Mouse (Mus musculus) kidney, embryonic 15.5 days (tissue): ENCODE measurements around the gene Mea1. TPM values are rescaled to one million over a fixed set of nuclear protein-coding genes. Genes with fewer than 3 reads are reported as not detected.

Experiments used
- ATAC-seq: fragments of 200-750 bp; cut with Nextera tagmentation; replicated peaks from 2 replicates; pipeline ENCODE4 v1.8.0; 2017; ENCODE audit warnings: moderate TSS enrichment; ENCODE audit not compliant: low FRiP score
- H3K27ac ChIP-seq: fragments of 300-500 bp; sonication (generic); 2 replicates; pipeline ENCODE4 v1.5.1; 2015; ENCODE audit warnings: mild to moderate bottlenecking, inconsistent platforms
- H3K27me3 ChIP-seq: fragments of 300-500 bp; sonication (generic); 2 replicates; pipeline ENCODE4 v1.6.1; 2015; ENCODE audit warnings: inconsistent platforms
- H3K36me3 ChIP-seq: fragments of 300-500 bp; sonication (generic); 2 replicates; pipeline ENCODE4 v1.6.1; 2015; ENCODE audit warnings: inconsistent platforms
- H3K4me1 ChIP-seq: fragments of 300-500 bp; sonication (generic); 2 replicates; pipeline ENCODE4 v1.6.1; 2015; ENCODE audit warnings: inconsistent platforms
- H3K4me2 ChIP-seq: fragments of 300-500 bp; sonication (generic); 2 replicates; pipeline ENCODE4 v1.6.1; 2015; ENCODE audit warnings: moderate library complexity, mild to moderate bottlenecking, inconsistent platforms
- H3K4me3 ChIP-seq: fragments of 300-500 bp; sonication (generic); replicated peaks from 2 replicates; pipeline ENCODE4 v1.5.1; 2015; ENCODE audit warnings: mild to moderate bottlenecking, inconsistent platforms
- H3K9ac ChIP-seq: fragments of 300-500 bp; sonication (generic); 2 replicates; pipeline ENCODE4 v1.6.1; 2015; ENCODE audit warnings: mild to moderate bottlenecking, inconsistent platforms
- H3K9me3 ChIP-seq: fragments of 300-500 bp; sonication (generic); replicated peaks from 2 replicates; pipeline ENCODE4 v1.6.1; 2016; ENCODE audit warnings: inconsistent platforms
- WGBS: fragments of 180-500 bp; shearing (Covaris S2); methylation state at CpG from one replicate; pipeline ENCODE4 v1.1.7; 2015; ENCODE audit warnings: mixed read lengths; 5-methylcytosine and 5-hydroxymethylcytosine counted together
- polyA plus RNA-seq: library from polyadenylated mRNA; unstranded; fragments of >200 nt; fragmentation: Nextera tagmentation; extraction: Ambion mirVana; gene quantifications from 2 replicates; pipeline ENCODE4 v1.2.1, GENCODE M21; 2015

Gene Mea1
- polyA plus RNA-seq, 1 experiment from 2014 or later, result 147 TPM

DNA sequence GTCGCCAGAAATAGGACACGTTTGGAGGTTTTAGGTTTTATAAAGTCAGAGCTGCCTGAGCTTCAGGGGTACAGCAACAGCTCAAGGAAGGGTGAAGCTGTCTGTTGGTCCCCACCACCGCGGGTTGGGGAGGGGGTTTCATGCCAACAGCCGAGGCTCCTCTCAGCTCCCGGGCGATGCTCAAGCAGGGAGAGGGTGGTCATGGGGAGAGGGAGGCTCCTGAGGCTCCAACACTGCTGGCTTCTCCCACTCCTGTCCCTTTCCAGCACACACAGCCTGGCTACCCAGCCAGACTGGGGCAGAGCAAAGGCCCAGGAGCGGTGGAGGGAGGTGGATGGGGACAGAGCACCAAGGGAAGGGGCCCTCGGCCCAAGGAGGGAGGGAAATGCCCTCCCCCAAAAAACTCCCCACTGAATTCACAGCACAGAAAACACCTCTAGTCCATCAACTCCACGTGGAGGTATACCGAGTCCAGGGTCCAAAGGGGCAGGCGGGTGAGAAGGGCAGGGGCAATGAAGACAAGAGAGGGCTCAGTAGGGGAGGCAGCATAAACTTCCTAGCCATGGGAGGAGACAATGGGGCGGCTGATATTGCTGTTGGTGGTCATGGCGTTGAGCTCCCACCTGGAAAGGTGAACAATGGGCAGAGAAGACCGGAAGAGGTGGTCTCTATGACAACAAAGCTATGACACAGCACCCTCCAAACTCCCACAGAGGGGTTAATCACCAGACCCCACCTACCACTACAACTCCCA lies 3.9 kb upstream of the Mea1 start:
- Histone ChIP-seq H3K27me3 (no peaks in the 10 kb centered on the region), H3K4me2 (peak overlapping the region; percentile 61), H3K36me3 (peaks cover 65% of the 10 kb centered on the region), H3K9ac (peak overlapping the region; percentile 76), H3K4me3 (peak overlapping the region; percentile 85), H3K27ac (peak overlapping the region; percentile 93), H3K4me1 (peaks cover 45% of the 10 kb centered on the region), H3K9me3 (no peaks in the 10 kb centered on the region)
- ATAC-seq, result peak; percentile 60
- WGBS, result 20% methylated on average over 15 of the region's 15 CpGs

DNA sequence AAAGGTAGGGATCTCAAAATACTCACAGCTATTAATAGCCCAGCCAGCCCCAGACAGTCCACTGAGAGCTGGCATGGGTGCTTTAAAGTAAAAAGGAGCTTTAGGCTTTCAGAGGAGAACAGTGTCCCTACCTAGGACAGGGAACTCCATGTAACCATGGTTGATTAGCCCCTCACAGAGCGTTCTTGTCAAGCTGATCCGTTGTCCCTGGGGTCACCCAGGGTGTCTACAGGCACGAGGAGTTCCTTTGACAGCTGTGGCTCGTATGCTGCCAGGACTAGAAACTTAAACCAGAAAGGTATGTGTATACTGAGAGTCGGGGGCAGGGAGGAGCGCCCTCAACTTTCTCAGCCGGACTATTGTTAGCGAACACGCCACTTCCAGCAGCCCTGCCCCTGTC lies 318 bp downstream of the Mea1 start:
- Histone ChIP-seq H3K27ac (peak overlapping the region; percentile 97), H3K4me1 (peaks cover 47% of the 10 kb centered on the region), H3K9me3 (no peaks in the 10 kb centered on the region), H3K4me3 (peak overlapping the region; percentile 95), H3K9ac (peak overlapping the region; percentile 86), H3K27me3 (no peaks in the 10 kb centered on the region), H3K4me2 (peak overlapping the region; percentile 89), H3K36me3 (peaks cover 52% of the 10 kb centered on the region)
- ATAC-seq, result no peak
- 30% methylated on average over 9 of the region's 9 CpGs for WGBS

DNA sequence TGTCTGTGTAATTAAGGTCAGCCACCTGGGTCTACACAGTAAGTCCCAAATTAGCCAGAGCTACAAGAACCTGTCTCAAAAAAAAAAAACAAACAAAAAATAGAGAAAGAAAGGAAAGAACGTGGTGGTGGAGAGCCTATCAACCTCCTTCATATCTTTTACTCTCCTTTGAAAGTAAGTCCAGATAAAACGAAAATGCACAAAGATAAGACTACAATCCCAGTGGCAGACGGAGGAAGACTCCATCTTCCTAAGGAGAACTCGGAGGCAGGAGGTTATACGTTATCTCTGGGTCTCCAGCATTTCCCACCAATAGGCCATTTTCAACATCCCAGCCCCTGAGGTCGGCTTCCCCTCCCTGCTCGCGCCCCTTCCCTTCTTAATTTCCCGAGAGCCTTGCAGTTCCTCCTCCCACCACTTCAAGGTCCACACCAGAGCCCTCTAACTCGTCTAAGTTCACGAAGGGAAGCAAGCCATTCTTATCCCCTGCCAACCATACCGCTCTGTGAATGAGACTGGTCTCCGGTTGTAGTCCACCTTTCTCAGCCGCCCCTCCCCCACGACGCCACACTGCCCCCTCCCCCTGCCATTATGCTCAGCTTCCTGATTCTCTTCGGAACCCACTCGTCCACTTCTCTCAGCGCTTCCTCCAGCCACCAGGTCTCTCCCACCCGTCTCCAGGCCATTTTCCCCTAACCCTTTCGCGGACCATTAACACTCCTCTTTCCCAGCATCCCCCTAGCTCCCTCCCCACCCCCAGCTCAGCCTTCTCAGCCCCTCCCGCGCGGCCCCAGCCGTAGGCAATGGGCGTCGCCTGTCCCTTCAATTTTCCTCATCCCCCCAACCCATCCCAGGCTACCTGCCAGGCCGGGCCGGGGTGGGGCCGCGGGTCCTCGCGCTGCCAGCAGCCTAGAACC lies 1.5 kb downstream of the Mea1 start:
- Histone ChIP-seq H3K9me3 (no peaks in the 10 kb centered on the region), H3K4me2 (peak overlapping the region; percentile 89), H3K4me3 (peak overlapping the region; percentile 95), H3K4me1 (peaks cover 38% of the 10 kb centered on the region), H3K27ac (peak overlapping the region; percentile 97), H3K27me3 (no peaks in the 10 kb centered on the region), H3K9ac (peak overlapping the region; percentile 86), H3K36me3 (peaks cover 57% of the 10 kb centered on the region)
- ATAC-seq, result peak; percentile 12
- WGBS, result under 1% methylated on average over 34 of the region's 34 CpGs

DNA sequence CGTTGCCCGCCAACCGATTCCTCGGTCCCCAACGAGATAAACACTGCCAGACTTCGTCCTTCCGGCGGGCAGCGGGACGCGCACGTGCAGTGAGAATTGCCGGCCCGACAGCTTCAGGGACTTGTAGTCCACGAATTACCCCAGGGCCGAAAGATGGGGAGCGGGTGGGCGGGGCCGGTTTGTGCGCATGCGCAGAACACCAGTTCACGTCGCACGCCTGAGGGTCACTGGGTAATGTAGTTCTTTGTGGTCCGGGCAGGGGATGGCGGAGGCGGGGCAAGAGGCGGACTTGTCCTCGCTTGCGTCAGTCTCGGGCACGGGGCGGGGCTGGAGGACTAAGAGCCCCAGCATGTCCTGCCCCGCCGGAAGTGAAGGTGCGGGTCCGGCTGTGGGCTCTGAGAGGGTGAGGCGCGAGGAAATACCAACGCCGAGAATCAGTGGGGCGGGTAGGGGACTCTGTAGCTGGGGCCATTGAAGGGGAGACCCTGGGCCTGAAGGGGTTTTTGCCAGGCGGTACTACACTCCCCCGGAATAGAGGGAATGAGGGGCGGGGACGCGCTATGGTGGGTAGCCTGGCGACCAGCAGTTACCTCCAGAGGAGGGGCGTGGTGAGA lies 2.3 kb downstream of the Mea1 start, which contains the start of gene Klhdc3:
Klhdc3 (minus strand) TSS at position 155 of the 614 bp plus-strand sequence.
- H3K4me1 ChIP-seq, result peaks cover 36% of the 10 kb centered on the region
- H3K4me3 ChIP-seq, result peak within 1 kb of the TSS; percentile 95
- H3K4me2 ChIP-seq, result peak within 1 kb of the TSS; percentile 89
- H3K27me3 ChIP-seq, result no peaks in the 10 kb centered on the region
- peak within 1 kb of the TSS; percentile 86 for H3K9ac ChIP-seq
- H3K9me3 ChIP-seq, result no peaks in the 10 kb centered on the region
- peaks cover 57% of the 10 kb centered on the region for H3K36me3 ChIP-seq
- ATAC-seq, result peak; percentile 97
- WGBS, result under 1% methylated on average over 49 of the region's 49 CpGs
- H3K27ac ChIP-seq, result peak within 1 kb of the TSS; percentile 97

DNA sequence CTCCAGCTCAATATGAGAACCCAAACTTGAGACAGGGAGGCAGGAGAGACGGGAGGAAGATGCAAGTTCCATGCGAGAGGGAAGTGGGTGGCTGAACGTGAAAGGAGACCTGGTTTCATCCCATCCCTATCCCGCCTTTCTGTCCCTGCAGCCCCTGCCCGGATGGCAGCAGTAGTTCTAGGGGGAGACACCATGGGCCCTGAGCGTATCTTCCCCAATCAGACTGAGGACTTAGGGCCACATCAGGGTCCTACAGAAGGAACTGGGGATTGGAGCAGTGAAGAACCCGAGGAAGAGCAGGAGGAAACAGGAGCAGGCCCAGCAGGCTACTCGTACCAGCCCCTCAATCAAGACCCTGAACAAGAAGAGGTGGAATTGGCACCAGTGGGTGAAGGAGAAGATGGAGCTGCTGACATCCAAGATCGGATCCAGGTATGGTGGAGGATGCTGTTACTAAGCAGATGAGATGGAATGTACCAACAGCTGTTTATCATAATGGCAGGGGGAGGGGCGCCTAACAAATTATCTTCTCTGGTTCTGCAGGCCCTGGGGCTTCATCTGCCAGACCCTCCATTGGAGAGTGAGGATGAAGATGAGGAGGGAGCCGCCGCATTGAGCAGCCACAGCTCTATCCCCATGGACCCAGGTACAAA lies 3.0 kb downstream of the Mea1 start:
- Histone ChIP-seq H3K4me1 (peaks cover 36% of the 10 kb centered on the region), H3K36me3 (peaks cover 57% of the 10 kb centered on the region), H3K27me3 (no peaks in the 10 kb centered on the region), H3K4me3 (peak overlapping the region; percentile 95), H3K9ac (peak overlapping the region; percentile 62), H3K4me2 (peak overlapping the region; percentile 89), H3K27ac (peak overlapping the region; percentile 84), H3K9me3 (no peaks in the 10 kb centered on the region)
- peak; percentile 0; the same call in 1 of the 2 replicates for ATAC-seq
- 25% methylated on average over 12 of the region's 12 CpGs for WGBS

DNA sequence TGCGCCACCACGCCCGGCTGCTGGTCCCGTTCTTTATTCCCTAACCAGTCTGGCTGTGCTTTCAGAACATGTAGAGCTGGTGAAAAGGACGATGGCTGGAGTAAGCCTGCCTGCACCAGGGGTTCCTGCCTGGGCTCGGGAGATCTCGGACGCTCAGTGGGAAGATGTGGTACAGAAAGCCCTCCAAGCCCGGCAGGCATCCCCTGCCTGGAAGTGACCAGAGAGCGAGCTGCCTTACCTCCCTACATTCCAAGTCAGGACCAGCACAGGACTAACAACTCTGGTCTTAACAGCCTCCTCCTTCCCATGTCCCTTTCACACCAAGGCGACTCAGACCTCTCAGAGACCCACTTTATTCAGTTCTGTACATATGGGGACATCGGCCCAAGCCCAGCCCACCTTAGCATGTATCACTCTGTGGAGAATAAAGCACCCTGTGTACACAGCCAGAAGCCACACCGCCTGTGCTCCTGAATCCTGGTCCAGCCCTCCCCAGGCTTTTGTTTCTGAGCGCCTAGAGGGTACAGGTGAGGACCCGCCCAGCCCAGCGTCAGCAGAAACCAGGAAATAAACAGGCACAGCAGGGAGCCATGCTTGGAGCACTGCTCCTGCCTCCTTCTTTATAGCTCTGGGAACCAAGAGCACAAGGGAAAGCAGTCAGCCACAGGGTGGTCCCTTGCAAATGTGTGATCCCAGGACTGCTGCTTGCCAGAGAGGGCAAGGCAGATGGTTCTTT lies 4.2 kb downstream of the Mea1 start:
- no peak overlapping the region for H3K9ac ChIP-seq
- no peak for ATAC-seq
- H3K4me3 ChIP-seq, result no peak overlapping the region
- no peak overlapping the region for H3K27ac ChIP-seq
- H3K4me2 ChIP-seq, result no peak overlapping the region
- WGBS, result 83% methylated on average over 16 of the region's 16 CpGs
- H3K9me3 ChIP-seq, result no peaks in the 10 kb centered on the region
- peaks cover 56% of the 10 kb centered on the region for H3K36me3 ChIP-seq
- H3K4me1 ChIP-seq, result peaks cover 32% of the 10 kb centered on the region
- H3K27me3 ChIP-seq, result no peaks in the 10 kb centered on the region

DNA sequence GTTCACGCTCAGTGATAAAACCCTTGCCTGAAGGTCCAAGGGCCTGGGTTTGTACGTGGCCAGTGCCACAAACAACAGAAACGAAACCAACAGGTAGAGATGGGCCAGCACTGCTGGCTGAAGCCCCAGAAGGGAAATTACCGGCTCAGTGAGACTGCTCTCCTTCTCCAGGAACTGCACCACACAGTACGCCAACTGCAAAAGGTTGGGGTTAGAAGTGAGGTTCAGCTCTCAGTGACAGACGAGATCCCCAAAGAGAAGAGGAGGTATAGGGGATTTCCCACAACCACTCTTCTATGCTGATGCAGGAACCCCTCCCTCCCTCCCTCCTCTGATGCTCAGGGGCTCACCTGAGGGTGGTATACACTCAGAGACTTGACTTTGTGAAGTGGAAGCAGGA lies 7.3 kb downstream of the Mea1 start:
- Histone ChIP-seq H3K9me3 (no peaks in the 10 kb centered on the region), H3K9ac (no peak overlapping the region), H3K4me3 (no peak overlapping the region), H3K4me1 (peaks cover 10% of the 10 kb centered on the region), H3K27ac (no peak overlapping the region), H3K36me3 (peaks cover 64% of the 10 kb centered on the region), H3K27me3 (no peaks in the 10 kb centered on the region), H3K4me2 (no peak overlapping the region)
- no peak for ATAC-seq
- WGBS, result 84% methylated on average over 6 of the region's 6 CpGs

DNA sequence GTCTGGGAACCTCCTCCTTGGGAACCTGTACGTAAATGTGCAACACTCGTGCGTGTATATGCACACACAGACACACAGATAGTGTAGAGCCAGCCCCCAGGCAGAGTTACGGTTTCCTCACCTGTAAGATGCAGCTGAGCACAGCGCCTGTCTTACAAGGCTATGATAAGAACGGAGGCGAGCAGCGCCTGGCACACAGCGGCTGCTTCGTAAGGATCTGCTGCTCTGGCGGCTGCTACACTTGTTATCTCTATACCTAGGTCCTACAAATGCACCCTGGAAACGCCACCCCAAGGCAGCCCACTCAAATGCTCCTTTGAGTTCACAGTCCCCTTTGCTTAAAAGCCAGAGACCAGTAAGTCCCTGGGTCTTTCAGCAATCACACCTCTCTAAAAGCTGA lies 12.1 kb downstream of the Mea1 start:
- no peak overlapping the region for H3K4me3 ChIP-seq
- H3K36me3 ChIP-seq, result peaks cover 58% of the 10 kb centered on the region
- no peaks in the 10 kb centered on the region for H3K9me3 ChIP-seq
- H3K27ac ChIP-seq, result no peak overlapping the region
- no peak for ATAC-seq
- 95% methylated on average over 12 of the region's 12 CpGs for WGBS
- no peaks in the 10 kb centered on the region for H3K27me3 ChIP-seq
- no peaks in the 10 kb centered on the region for H3K4me1 ChIP-seq
- H3K9ac ChIP-seq, result no peak overlapping the region
- no peak overlapping the region for H3K4me2 ChIP-seq

DNA sequence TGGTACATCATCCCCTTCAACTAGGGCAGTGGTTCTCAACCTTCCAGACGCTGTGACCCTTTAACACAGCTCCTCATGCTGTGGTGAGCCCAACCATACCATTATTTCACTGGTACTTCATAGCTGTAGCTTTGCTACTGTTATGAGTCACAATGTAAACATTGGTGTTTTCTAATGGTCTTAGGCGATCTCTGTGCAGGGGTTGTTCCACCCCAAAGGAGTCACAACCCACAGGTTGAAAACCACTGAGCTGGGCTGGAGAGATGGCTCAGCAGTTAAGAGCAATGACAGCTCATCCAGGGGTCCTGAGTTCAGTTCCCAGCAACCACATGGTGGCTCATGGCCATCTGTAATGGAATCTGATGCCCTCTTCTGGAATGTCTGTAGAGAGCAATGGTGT lies 12.8 kb downstream of the Mea1 start:
- WGBS, result 88% methylated on average over 2 of the region's 2 CpGs
- H3K36me3 ChIP-seq, result peaks cover 58% of the 10 kb centered on the region
- no peaks in the 10 kb centered on the region for H3K9me3 ChIP-seq
- no peak overlapping the region for H3K4me3 ChIP-seq
- H3K27ac ChIP-seq, result no peak overlapping the region
- no peak for ATAC-seq
- no peak overlapping the region for H3K9ac ChIP-seq
- no peaks in the 10 kb centered on the region for H3K27me3 ChIP-seq
- H3K4me1 ChIP-seq, result no peaks in the 10 kb centered on the region
- no peak overlapping the region for H3K4me2 ChIP-seq

DNA sequence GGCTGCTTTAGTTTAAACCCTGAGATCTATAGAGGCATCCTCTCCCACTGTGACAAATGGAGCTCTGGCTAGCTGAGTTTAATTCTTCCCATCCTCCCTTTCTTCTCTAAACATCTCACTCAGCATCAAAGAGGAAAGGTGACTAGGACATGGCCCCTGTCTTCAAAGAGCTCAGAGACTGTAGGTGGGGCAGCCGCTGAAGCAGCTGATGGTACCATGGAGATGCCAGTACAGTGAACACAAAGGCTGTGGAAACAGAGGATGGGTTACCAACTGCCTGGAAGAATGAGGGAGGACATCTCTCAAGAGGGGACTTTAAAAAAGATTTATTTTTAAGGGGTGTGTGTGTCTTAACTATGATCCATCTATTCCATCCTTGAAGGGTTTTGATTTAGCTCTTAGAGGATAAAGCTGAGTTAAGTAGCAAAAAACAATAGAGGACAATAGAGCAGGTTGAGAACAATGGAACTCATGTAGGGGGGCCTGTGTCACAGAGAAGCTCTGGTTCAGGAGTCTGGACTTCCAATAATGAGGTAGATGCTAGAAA lies 16.0 kb downstream of the Mea1 start:
- no peak for ATAC-seq
- no peak overlapping the region for H3K4me3 ChIP-seq
- H3K27me3 ChIP-seq, result no peaks in the 10 kb centered on the region
- no peaks in the 10 kb centered on the region for H3K4me1 ChIP-seq
- WGBS, result 44% methylated on average over 1 of the region's 1 CpGs
- H3K4me2 ChIP-seq, result no peak overlapping the region
- H3K9me3 ChIP-seq, result no peaks in the 10 kb centered on the region
- H3K36me3 ChIP-seq, result peaks cover 65% of the 10 kb centered on the region
- H3K9ac ChIP-seq, result no peak overlapping the region
- H3K27ac ChIP-seq, result no peak overlapping the region

DNA sequence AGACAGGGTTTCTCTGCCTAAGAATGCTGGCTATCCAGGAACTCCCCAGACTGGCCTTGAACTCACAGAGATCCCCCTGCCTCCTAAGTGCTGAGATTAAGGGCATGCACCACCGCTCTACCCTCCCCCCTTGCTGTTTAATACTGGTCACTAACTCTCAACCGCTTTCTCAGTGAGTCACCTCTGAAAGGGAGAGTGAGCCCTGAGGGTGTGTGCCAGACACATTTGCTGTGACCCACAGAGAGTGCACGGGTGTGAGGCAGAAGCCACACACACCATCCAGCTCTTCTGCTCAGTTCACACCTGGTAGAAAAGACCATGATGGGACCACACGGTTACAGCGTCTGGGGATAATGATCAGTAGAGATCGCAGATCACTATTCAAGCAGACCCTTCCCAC lies 19.9 kb downstream of the Mea1 start:
- Histone ChIP-seq H3K4me3 (no peak overlapping the region), H3K27ac (no peak overlapping the region), H3K4me1 (peaks cover 23% of the 10 kb centered on the region), H3K4me2 (no peak overlapping the region), H3K27me3 (no peaks in the 10 kb centered on the region), H3K9me3 (no peaks in the 10 kb centered on the region), H3K9ac (no peak overlapping the region), H3K36me3 (peaks cover 53% of the 10 kb centered on the region)
- ATAC-seq, result no peak
- 82% methylated on average over 6 of the region's 6 CpGs for WGBS
